Mouse (Mus musculus): ENCODE results near the gene Adcy1.

The Adcy1 gene

DNA sequence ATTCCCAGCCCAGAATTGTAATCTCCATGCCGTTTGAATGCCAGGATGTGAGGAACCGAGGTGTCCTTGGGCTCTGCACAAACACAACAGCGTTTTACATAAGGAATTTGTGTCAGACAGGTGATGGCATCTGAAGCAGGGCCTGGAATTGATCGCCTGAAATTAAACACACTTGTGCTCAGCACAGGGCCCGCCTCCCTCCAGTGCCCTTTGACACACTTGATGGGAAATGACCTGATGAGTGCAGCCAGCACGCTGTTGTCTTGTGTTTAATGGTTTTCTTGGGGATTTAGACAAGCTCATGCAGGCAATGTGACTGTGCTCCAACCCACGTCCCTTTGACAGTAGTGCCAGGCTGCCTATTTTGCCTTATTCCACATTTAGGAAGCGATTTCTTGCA, 124.2 kb downstream of the Adcy1 start:
- DNase-seq (ENCODE audit: low spot score), result no peak

DNA sequence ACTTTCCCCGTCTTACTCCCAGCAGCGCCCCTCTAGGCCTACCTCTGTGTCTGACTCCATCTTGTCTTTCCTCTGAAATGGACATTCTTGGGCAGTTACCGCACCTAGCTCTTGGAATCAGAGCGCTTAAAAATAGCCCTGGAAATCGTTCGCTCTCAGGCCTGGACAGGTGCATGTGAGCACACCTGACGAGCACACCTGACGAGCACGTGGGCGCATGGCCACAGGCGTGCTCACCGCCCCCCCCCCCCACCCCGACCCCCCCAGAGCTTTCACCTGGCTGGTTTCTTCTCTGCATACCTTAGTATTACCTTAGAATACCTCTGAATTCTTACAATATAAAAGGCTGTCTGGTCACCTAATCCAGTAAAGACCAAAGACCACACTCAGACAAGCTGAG, 125.2 kb downstream of the Adcy1 start, which contains the start of gene Gm11985:
Gene Gm11985 (minus strand): TSS at position 101 of the 400 bp plus-strand sequence.
- no peak for DNase-seq (ENCODE audit: low spot score)

DNA sequence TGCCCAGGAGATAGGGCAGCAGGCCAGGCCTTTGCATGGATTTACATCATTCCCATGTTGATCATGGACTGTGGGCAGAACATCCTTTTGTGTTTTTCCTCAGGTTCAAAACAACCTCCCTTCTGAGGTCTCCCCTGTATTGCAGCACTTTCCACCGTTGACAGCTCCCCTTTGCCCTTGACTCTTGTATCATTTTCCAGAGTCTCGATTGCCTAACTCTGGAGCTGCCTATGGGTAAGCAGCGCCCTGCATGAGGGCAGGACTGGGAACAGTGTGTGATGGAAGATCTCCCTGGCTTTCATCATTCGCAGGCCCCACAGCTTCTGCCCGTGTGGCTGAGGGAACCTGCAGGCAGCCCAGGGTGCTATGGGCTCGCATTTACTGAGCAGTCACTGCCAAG, 129.4 kb downstream of the Adcy1 start:
- DNase-seq (ENCODE audit: low spot score), result no peak

DNA sequence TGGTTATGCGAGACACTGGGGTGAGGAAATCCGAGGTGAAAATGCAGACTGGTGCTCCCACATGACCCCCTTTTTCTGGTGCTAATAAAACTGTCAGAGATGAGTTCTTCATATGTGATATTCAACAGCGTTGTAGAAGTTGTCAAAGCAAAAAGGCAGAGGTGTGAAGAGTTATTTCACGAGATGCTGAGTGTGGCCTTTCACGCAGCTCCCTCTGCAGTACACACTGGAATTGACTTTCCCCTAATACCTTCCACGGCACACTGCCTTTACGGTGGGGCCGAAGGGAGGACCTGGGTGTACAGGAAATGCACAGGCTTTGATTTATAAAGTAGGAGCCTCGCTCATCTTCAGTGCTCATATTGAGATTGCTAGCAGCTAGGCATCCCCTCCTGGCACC, 129.8 kb downstream of the Adcy1 start:
- DNase-seq (ENCODE audit: low spot score), result no peak

DNA sequence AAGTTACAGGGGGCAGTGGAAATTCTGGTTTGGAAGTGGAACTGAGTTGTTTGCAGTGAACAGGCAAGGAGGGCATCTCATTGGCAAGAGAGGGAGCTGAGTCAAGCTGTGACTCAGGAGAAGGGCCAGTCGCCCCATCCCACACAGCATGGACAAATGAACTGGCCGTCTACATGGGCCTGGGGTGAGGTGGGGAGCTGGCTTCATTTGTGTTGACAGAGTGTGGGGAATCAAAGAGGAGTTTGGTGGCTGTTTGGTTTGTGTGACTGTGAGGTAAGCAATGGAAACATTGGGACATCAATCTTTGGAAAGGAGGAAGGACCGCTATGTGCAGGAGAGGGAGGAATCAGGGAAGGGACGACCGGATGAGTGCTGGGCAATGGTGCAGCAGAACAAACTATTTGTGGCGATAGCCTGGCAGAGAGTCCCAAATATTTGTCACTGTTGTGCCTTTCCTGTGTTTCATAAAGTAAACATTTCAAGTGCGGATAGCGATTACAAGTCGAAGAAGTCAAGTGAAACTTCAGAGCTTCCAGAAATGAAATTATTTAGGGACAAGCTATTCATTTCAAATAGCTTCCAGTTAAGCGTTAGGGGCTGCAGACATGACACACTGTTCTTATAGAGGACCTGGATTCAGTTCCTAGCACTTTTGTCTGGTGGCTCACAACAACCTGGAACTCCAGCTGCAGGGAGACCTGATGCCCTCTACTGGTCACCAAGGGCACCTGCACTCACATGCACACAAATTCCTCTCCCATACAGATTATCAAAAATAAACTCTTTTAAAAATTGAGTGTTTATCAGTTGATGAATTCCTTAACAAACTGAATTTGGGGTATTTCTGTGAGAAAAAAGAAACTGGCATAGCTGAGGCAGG, 131.4 kb downstream of the Adcy1 start:
- DNase-seq (ENCODE audit: low spot score), result no peak

DNA sequence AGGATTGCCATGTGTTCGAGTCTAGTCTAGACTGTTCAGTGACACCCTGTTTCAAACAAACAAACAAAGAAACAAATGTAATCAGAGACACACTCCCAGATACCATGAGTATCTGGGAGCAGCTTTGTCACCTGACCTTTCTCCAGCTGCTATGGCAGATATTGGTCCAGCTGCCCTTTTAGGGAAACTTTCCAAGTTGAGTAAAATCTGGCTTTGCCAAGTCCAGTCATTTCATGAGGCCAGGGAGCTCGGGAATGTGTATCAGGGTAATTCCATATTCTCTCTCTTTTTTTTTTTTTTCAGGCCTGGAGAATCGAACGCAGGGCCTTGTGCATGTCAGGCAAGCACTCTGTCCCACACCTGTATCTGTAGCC, 132.0 kb downstream of the Adcy1 start:
- no peak for DNase-seq (ENCODE audit: low spot score)

DNA sequence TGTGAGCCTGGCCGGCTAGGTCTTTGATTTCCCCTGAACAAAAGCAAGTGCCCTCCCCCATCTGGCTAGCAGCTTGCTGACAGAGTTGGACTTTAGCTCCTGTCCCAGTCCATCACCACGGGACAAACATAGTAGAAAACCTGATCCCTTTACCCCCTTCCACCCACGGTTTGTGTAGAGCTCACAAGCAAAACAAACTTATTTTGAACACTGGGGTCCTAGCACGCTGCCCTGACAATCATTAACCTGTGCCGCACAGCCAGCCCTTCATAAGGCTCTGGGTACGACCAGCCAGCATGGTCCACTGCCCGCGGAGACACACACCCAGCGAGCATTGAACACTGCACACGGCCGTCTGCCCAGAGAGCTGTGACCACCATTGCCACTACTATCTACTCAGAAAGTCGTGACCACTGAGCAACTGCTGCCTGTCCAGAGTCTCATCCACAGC, 134.2 kb downstream of the Adcy1 start, which contains the start of gene Igfbp1:
Gene Igfbp1 (plus strand): TSS at position 292 of the 451 bp plus-strand sequence.
- DNase-seq (ENCODE audit: low spot score), result no peak

DNA sequence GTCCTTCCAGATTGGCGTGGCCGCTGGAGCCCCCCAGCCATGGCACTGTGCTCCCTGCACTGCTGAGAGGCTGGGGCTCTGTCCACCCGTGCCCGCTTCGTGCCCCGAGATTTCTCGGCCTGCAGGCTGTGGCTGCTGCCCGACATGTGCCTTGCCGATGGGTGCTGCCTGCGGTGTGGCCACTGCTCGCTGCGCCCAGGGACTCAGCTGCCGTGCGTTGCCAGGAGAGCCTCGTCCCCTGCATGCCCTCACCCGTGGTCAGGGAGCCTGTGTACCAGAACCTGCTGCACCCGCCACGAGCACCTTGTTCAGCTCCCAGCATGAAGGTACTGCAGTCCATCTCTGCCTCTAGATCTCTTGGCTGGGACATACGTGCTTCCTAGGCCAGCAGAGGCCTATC, 134.7 kb downstream of the Adcy1 start:
- DNase-seq (ENCODE audit: low spot score), result no peak

DNA sequence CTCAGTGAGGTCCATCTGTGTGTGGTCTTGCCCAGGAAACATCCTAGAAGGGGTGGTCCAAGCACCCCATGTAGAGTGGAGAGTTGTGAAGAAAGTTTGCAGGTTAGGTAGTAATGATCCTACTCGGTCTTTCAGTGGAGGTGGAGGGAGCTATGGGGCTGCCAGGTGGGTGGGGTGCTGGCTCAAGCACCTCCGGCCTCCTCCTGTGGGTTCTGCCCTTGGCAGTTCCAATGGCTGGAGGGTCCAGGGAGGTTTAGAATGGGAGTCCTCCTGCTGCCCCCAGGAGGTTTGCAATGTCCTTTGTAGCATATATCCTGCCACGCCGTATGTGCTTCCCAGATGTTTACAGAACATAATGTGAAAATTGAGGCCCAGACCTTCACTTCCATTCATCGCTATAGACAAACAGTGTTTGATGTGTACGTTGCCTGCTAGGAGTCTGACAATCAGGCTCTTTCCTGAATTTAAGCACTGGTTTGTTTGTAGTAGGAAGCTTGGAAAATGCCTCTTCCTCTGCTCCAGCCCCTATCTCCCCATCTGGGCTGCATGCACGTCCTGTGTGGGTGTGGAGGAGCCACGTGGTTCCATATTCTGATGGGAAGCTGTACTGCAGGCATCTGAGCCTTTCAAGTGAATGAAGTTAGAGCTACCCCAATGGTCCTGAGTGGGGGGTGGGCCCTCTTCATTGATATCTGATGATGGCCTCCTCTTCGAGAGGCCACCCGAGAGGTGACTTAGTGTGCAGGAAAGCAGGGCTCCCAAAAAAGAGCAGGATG, 135.4 kb downstream of the Adcy1 start:
- no peak for DNase-seq (ENCODE audit: low spot score)

DNA sequence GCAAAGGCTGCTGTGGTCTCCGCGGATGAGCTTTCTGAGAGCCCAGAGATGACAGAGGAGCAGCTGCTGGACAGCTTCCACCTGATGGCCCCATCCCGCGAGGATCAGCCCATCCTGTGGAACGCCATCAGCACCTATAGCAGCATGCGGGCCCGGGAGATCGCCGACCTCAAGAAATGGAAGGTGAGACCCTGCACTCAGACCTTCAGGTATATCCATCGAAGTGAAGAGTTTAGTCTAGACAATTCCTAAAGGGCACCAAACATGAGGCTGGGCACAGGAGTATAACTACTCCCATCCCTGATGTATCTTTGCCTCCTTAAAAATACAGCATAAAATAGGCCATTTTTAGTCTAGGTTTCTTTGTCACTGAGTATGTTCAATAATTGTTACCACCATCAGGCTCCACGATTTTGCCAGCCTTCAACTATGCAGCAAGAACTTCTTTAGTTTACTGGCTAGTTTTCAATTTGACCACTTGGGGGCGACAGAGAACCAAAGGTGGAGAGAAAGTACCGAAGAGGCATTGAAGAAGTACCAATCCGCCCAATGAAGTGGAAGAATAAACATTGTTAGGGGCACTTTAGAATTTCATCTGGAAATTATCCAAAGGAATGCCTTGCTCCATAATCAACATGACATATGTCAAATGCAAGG, 136.6 kb downstream of the Adcy1 start:
- peak; percentile 56 for DNase-seq (ENCODE audit: low spot score)

DNA sequence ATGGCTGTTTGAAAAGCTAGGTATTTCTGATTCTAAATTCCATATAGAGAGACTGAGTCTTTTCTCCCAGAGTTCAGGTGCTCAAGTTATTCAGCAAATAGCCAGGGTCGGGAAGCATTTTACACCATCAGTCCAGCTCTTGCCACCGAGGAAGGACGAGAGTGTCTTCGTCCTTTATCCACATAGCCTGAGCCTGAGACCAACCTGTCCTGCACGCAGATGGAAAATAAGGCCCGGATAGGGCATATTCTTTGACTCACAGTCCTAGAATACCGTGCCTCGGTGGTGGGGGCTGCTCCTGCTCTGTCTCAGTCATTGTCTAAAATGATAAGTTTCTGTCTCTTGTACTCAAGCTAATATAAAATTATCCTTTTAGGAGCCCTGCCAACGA, 137.1 kb downstream of the Adcy1 start:
- no peak for DNase-seq (ENCODE audit: low spot score)

DNA sequence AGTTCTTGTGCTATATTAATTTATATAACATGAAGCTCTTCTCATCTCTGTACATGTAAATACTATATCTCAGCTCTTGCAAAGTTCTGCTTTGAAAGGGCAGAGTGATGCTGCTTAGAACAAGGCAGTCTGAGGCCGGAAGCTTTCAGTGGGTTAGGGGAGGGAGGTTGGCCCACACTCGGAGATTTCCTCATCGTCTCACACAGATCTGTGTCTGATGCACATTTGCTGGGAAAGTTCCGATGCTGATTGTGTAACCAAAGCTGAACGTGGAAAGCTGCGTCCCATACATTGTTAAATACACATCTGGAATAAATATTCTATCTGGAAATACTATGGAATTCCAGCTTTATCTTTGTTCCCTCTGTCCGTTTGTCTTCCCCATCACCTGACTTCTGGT, 138.9 kb downstream of the Adcy1 start:
- DNase-seq (ENCODE audit: low spot score), result no peak

DNA sequence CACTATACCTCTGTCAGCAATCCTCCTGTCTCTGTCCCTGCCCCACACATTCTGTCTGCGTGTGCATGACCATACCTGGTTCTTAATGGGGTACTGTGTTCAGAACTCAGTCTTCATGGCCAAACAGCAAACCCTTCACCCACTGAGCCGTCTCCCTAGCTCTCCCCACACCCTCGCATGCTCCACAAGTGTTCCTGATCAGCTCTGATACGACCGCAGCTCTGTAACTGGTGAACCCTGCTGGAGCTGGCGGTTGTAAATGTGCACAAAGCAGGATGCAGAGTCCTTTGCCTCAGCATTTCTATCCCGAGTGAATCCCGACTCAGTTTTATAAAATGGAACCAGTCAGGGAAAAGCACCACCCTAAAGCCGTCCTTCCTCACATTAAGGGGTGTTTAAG, 140.6 kb downstream of the Adcy1 start:
- no peak for DNase-seq (ENCODE audit: low spot score)

DNA sequence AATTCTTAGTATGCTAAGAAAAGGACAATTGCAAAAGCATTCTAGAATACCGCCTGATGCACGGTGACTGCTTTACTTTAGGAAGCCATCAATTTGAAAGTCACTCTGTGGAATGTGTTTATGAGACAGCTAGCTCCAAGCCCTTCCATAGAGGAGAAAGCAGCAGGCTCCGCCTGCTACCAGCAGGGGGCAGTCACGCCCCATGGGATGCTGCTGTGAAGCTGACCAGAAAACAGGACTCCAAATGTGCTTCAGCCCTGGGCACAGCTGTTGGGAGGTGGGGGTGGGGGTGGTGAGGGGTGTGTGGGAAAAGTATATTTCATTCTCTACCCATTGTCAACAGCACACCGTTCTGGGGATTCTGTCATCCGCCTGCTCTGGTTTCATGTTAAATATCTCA, 147.1 kb downstream of the Adcy1 start:
- DNase-seq (ENCODE audit: low spot score), result peak; percentile 75

DNA sequence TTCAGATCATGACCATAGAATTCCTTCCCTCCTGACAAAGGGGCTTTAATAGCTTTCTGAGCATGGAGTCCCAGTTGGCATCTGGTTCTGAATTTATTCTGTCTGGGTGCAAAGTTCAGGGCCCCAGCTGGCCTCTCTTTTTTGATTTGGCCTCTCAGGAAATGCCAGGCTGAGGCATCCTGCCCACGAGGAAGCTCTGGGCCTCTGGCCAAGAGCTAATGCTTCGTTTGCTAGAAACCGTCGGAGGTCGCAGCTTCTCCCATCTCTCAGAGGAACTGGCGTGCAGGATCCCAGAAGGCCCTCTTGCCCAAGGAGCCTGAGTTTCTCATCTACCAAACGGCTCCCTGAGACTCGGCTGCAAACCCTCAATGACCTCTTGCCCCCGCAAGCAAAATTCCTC, 147.9 kb downstream of the Adcy1 start:
- no peak for DNase-seq (ENCODE audit: low spot score)

DNA sequence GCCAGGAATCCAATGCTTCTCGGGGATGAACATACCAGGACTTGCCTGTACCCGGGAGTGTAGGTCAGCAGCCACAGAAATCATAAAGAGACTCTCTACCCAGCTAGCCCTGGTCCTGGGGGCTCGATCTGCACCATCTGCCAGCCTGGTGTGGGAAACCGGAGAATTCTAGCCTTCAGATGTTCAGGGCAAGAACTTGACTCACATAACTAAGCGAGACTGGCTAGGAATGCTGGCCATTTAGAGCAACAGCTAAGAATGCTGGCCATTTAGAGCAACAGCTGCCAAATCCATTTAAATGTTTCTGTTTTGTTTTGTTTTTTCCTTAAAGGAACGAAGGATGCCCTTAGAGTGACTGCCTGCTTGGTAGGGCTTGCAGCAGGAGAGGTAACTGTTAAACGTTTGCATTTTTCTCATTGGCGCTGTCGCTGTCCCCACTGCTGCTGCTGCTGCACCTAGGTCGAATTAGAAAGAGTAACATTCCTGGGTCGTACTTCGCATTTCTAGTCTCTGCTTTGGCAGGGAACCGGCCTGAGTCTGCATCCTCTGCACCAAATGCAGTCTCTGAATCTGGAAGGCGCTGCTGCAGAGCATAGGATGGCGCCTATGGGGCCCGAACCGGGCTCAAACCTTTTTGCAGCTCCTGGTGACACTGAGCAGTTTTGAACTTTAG, 149.0 kb downstream of the Adcy1 start:
- no peak for DNase-seq (ENCODE audit: low spot score)

DNA sequence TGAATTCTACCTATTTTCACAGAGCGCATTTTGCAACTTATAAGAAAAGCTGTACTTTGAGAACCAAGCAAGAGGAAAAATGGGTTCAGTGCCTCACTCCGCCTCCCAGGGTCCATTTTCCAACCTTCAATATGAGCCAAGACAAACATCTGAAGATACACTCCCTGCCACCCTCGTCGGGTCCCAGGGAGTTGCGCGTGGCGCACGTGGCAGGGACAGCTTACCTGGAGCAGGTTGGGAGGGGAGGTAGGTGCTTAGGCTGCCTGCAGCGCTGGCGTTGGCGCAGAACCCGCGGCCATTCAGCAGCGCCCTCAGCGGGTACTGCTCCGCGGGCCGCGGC, 149.8 kb downstream of the Adcy1 start:
- no peak for DNase-seq (ENCODE audit: low spot score)

DNA sequence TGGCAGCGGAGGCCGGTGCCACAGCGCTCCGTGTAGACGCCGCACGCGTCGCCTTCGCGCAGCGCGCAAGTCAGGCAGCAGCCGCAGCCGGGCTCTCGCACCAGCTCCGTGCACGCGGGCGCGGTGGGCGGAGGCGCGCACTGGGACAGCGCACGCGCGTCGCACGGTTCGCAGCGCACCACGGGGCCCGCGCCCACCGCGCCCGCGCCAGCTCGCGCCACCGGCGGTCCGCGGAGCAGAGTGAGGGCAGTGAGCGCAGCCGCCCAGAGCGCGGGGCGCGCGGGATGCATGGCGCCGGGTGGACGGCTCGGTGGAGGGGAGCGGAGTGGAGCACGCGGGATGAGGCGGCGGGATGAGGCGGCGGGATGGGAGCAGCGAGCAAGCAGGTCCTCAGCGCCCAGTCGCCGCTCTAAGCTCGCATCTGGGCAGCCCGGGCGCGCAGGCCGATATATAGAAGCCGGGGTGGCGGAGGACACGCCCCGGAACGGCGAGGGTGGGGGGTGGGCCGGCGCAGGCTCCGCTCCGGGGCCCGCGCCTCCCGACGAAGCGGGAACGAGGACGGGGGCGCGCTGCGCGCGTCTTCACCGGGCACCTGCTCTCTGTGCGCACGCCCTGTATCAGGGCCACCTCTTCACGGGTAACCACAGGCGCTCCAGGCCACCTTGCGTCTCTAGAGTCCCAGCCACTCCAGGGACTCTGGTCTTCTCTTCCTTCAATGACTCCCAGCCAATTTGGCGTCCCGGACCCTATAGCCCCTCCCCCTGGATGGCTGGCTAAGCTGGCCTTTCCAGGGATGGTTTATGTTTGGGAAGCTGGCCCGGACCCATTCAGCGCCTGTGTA, 150.4 kb downstream of the Adcy1 start, which contains the start of gene Igfbp3:
Gene Igfbp3 (minus strand): TSS at position 423 of the 841 bp plus-strand sequence.
- peak; percentile 25 for DNase-seq (ENCODE audit: low spot score)

DNA sequence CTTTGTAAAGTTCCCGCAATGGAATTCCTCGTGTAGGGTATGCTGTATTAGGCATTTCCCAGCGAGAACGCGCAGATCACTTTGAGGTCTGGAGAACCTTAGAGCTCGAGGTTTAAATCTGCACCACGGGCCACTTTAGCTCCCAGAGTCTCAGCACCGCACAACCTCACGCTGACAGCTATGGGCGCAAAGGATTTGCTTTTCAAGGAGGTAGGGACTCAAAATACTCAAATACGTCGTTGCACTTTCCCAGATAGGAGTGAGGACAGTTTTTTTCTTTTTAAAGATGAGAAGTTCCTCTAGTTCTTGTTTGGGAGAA, 151.0 kb downstream of the Adcy1 start:
- no peak for DNase-seq (ENCODE audit: low spot score)

DNA sequence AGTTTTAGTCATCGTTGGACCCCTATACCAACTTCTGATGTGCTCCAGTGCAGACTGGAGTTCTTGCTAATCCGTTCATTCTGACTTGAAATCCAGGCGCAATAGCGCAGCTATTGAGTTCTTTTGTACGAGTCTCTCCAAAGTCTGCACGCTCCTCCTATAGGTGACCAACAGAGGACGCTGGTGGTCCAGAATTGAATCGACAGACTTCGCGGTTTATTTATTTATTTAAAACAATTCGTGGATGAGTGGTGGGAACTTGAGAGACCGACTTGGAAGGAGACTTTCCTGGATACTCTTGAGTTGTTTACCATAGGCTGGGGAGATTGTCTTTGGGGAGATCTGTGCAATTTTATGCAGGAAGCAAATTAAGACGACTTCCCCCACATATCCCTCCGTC, 151.5 kb downstream of the Adcy1 start:
- DNase-seq (ENCODE audit: low spot score), result peak; percentile 29

DNA sequence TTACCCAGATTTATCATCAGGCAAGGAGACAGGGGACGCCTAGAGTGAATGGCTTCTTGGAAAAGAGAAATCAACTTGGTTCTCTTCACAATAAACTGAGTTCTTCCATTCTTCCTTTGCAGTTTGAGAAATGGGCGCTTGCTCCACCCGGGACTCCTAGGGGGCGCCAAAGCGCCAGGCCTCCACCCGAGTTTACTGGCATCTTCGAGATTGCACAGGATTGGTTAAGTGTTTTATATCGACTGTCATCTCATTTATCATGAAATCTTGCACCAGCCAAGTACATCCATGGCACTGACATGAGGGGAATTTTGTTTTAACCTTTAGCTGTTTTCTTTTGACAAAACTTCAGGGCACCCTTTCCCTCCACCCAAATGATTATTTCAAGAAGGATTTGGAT, 152.4 kb downstream of the Adcy1 start:
- DNase-seq (ENCODE audit: low spot score), result peak; percentile 70

Measured in urinary bladder, postnatal 25 days (tissue).